Comparison of ENCODE assay signal across 8 mouse cellular contexts in the genomic region with DNA sequence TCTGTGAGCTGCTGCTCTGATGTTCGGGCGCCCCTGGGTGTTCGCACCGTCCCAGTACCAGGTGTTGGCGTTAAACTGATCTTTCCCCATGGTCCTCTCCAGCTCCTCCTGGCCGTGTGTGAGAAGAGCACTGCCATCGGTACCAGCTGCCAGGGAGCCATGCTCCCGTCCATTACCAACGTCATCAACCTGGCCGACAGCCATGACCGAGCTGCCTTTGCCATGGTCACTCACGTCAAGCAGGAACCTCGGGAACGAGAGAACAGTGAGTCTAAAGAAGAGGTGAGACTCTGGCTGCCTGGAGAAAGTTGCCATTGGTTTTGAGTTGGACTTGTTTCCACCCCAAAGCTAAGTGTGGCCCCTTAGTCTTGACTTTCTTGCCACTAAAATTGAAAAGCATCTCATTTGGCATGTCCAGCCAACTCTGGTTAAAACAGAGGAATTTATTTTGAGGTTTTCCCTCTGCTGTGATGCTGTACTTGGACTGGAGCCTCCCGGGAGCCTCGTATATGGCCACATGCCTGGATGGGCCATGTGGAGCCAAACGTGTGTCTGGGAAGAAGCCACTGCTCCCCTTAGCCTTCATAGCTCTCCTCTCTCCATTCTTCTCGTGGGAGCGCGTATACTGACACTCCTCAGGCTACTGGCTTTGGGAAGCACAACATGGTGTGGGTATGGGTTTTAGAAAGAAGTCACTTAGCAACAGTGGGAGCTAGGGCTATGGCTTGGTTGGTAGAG.
DNase-seq lines count a peak whose midpoint lies in the region.
"Had no signal": no experiment of that assay in that cellular context is flagged by ENCODE, and none has a peak within 500 bp of the region (broad histone marks: within the 10 kb centered on the region; RNA-seq: fewer than 3 reads in every experiment).

No protein-coding gene starts in this region.

- peak; percentile 35 to 39 for DNase-seq in layer of hippocampus, postnatal 10 days (ENCODE audit: low spot score in 2 of 2)
- no peak for DNase-seq in layer of hippocampus, postnatal 36 days
- peak; percentile 85 for DNase-seq in adrenal gland, postnatal 14 days
- peak; percentile 72 for DNase-seq in cerebellum, adult 9-11 months
- peak; percentile 73 to 74 for DNase-seq in heart, postnatal 10 days
- no peak for DNase-seq in urinary bladder, postnatal 36 days (ENCODE audit: low spot score in 2 of 2)
- no peak for DNase-seq in adipocyte (ENCODE audit: low spot score)
- DNase-seq: retina, postnatal 1 day had no signal

- intact Hi-C loops in heart, postnatal 10 days (cut with DNase I) = no loop called here

Comparison
In these comparisons a context has a peak if more than half of its experiments do, and no peak if none do; other contexts are left out.
1. DNase-seq: peak in layer of hippocampus, postnatal 10 days (2 of 2), adrenal gland, postnatal 14 days (single experiment), cerebellum, adult 9-11 months (single experiment) and heart, postnatal 10 days (2 of 2); none in layer of hippocampus, postnatal 36 days (0 of 2), urinary bladder, postnatal 36 days (0 of 2) and adipocyte (single experiment).